Mouse (Mus musculus) embryonic facial prominence, embryonic 12.5 days (tissue): ENCODE measurements around the gene Ttyh1. TPM values are rescaled to one million over a fixed set of nuclear protein-coding genes. Genes with fewer than 3 reads are reported as not detected.
A peak's percentile ranks its signal among the peaks of the same experiment; 100 is the strongest.

Experiments used
- ATAC-seq: fragments of 200-750 bp; cut with Nextera tagmentation; 2 replicates; pipeline ENCODE4 v1.8.0; 2017; ENCODE audit not compliant: insufficient number of reproducible peaks, insufficient read depth, low FRiP score, low TSS enrichment
- H3K27ac ChIP-seq: fragments of 300-500 bp; sonication (generic); 2 replicates; pipeline ENCODE4 v1.5.1; 2016; ENCODE audit warnings: mild to moderate bottlenecking
- H3K27me3 ChIP-seq: fragments of 300-500 bp; sonication (generic); 2 replicates; pipeline ENCODE4 v1.6.1; 2016; ENCODE audit warnings: mild to moderate bottlenecking, moderate library complexity
- H3K36me3 ChIP-seq: fragments of 300-500 bp; sonication (generic); 2 replicates; pipeline ENCODE4 v1.6.1; 2016; ENCODE audit warnings: mild to moderate bottlenecking
- H3K4me1 ChIP-seq: fragments of 300-500 bp; sonication (generic); 2 replicates; pipeline ENCODE4 v1.6.1; 2016
- H3K4me2 ChIP-seq: fragments of 300-500 bp; sonication (generic); replicated peaks from 2 replicates; pipeline ENCODE4 v1.6.1; 2016; ENCODE audit warnings: mild to moderate bottlenecking, moderate library complexity
- H3K4me3 ChIP-seq: fragments of 300-500 bp; sonication (generic); 2 replicates; pipeline ENCODE4 v1.5.1; 2016; ENCODE audit warnings: mild to moderate bottlenecking
- H3K9ac ChIP-seq: fragments of 300-500 bp; sonication (generic); 2 replicates; pipeline ENCODE4 v1.6.1; 2016; ENCODE audit warnings: mild to moderate bottlenecking, moderate library complexity
- H3K9me3 ChIP-seq: fragments of 300-500 bp; sonication (generic); 2 replicates; pipeline ENCODE4 v1.6.1; 2016; ENCODE audit warnings: mild to moderate bottlenecking, moderate library complexity
- WGBS: fragments of 180-500 bp; shearing (Covaris S2); methylation state at CpG from one replicate; pipeline ENCODE4 v1.1.7; 2016; 5-methylcytosine and 5-hydroxymethylcytosine counted together
- polyA plus RNA-seq: library from polyadenylated mRNA; unstranded; fragments of >200 nt; fragmentation: Nextera tagmentation; extraction: Ambion mirVana; gene quantifications from 2 replicates; pipeline ENCODE4 v1.2.1, GENCODE M21; 2016

The Ttyh1 gene
- polyA plus RNA-seq, 1 experiment from 2014 or later: 10.8 TPM

GRCm38 (mm10) chr7:4145552-4146190 is 26.5 kb downstream of the Ttyh1 start:
- Histone ChIP-seq H3K4me2 (no peak overlapping the region), H3K27ac (no peak overlapping the region), H3K27me3 (peaks cover 2% of the 10 kb centered on the region), H3K4me3 (no peak overlapping the region), H3K4me1 (peaks cover 22% of the 10 kb centered on the region), H3K9ac (no peak overlapping the region), H3K36me3 (peaks cover 73% of the 10 kb centered on the region), H3K9me3 (no peaks in the 10 kb centered on the region)
- 67% methylated on average over 6 of the region's 6 CpGs for WGBS
- ATAC-seq: no peak

GRCm38 (mm10) chr7:4146241-4147180 is 27.3 kb downstream of the Ttyh1 start:
- H3K9me3 ChIP-seq: no peaks in the 10 kb centered on the region
- H3K4me1 ChIP-seq: peaks cover 23% of the 10 kb centered on the region
- no peak overlapping the region for H3K4me3 ChIP-seq
- WGBS: 96% methylated on average over 23 of the region's 23 CpGs
- no peak overlapping the region for H3K9ac ChIP-seq
- no peak for ATAC-seq
- no peak overlapping the region for H3K4me2 ChIP-seq
- H3K36me3 ChIP-seq: peaks cover 73% of the 10 kb centered on the region
- H3K27me3 ChIP-seq: peaks cover 11% of the 10 kb centered on the region
- H3K27ac ChIP-seq: no peak overlapping the region

- Histone ChIP-seq H3K27me3 (peaks cover 14% of the 10 kb centered on the region), H3K9ac (no peak overlapping the region), H3K9me3 (no peaks in the 10 kb centered on the region), H3K4me1 (peaks cover 23% of the 10 kb centered on the region), H3K4me2 (no peak overlapping the region), H3K36me3 (peaks cover 67% of the 10 kb centered on the region), H3K4me3 (no peak overlapping the region), H3K27ac (no peak overlapping the region)
- WGBS: 92% methylated on average over 20 of the region's 20 CpGs
- ATAC-seq: no peak
Measured at GRCm38 (mm10) chr7:4147371-4147770, 28.2 kb downstream of the Ttyh1 start.

- H3K4me1 ChIP-seq: peaks cover 23% of the 10 kb centered on the region
- ATAC-seq: no peak
- no peak overlapping the region for H3K4me2 ChIP-seq
- 73% methylated on average over 4 of the region's 4 CpGs for WGBS
- H3K27me3 ChIP-seq: peaks cover 14% of the 10 kb centered on the region
- no peak overlapping the region for H3K9ac ChIP-seq
- no peaks in the 10 kb centered on the region for H3K9me3 ChIP-seq
- H3K4me3 ChIP-seq: no peak overlapping the region
- H3K36me3 ChIP-seq: peaks cover 62% of the 10 kb centered on the region
- H3K27ac ChIP-seq: no peak overlapping the region
Measured at GRCm38 (mm10) chr7:4147836-4148235, 28.6 kb downstream of the Ttyh1 start.

- H3K4me1 ChIP-seq: peaks cover 23% of the 10 kb centered on the region
- H3K27me3 ChIP-seq: peaks cover 14% of the 10 kb centered on the region
- H3K27ac ChIP-seq: peak overlapping the region; percentile 88
- peak overlapping the region; percentile 68 for H3K9ac ChIP-seq
- H3K36me3 ChIP-seq: peaks cover 55% of the 10 kb centered on the region
- 28% methylated on average over 18 of the region's 18 CpGs for WGBS
- 0 out of 2 replicates have a peak, but pooled peaks have one; percentile 5 for ATAC-seq
- H3K4me2 ChIP-seq: peak overlapping the region; percentile 85
- H3K4me3 ChIP-seq: peak overlapping the region; percentile 68
- H3K9me3 ChIP-seq: no peaks in the 10 kb centered on the region
Measured at GRCm38 (mm10) chr7:4148341-4149208, 29.4 kb downstream of the Ttyh1 start.

GRCm38 (mm10) chr7:4149209-4150054 is 30.2 kb downstream of the Ttyh1 start:
- peak; percentile 42 for ATAC-seq
- H3K36me3 ChIP-seq: peaks cover 46% of the 10 kb centered on the region
- peak overlapping the region; percentile 68 for H3K4me3 ChIP-seq
- H3K9me3 ChIP-seq: no peaks in the 10 kb centered on the region
- peak overlapping the region; percentile 85 for H3K4me2 ChIP-seq
- peaks cover 23% of the 10 kb centered on the region for H3K4me1 ChIP-seq
- peaks cover 16% of the 10 kb centered on the region for H3K27me3 ChIP-seq
- under 1% methylated on average over 64 of the region's 64 CpGs for WGBS
- peak overlapping the region; percentile 88 for H3K27ac ChIP-seq
- peak overlapping the region; percentile 68 for H3K9ac ChIP-seq

- peaks cover 23% of the 10 kb centered on the region for H3K4me1 ChIP-seq
- H3K36me3 ChIP-seq: peaks cover 39% of the 10 kb centered on the region
- WGBS: 2% methylated on average over 14 of the region's 14 CpGs
- no peaks in the 10 kb centered on the region for H3K9me3 ChIP-seq
- H3K4me3 ChIP-seq: peak within 1 kb of the TSS; percentile 68
- peak within 1 kb of the TSS; percentile 85 for H3K4me2 ChIP-seq
- peak within 1 kb of the TSS; percentile 68 for H3K9ac ChIP-seq
- peaks cover 16% of the 10 kb centered on the region for H3K27me3 ChIP-seq
- peak within 1 kb of the TSS; percentile 88 for H3K27ac ChIP-seq
- no peak for ATAC-seq
Measured at GRCm38 (mm10) chr7:4150059-4150541, 30.9 kb downstream of the Ttyh1 start, which contains the start of gene Leng9. Leng9 (minus strand) TSS chr7:4150374.

- H3K4me1 ChIP-seq: peaks cover 23% of the 10 kb centered on the region
- H3K4me2 ChIP-seq: peak overlapping the region; percentile 85
- H3K4me3 ChIP-seq: peak overlapping the region; percentile 68
- no peak for ATAC-seq
- H3K27ac ChIP-seq: no peak overlapping the region
- no peak overlapping the region for H3K9ac ChIP-seq
- H3K27me3 ChIP-seq: peaks cover 16% of the 10 kb centered on the region
- WGBS: 19% methylated on average over 14 of the region's 14 CpGs
- H3K9me3 ChIP-seq: no peaks in the 10 kb centered on the region
- peaks cover 32% of the 10 kb centered on the region for H3K36me3 ChIP-seq
Measured at GRCm38 (mm10) chr7:4150811-4151221, 31.6 kb downstream of the Ttyh1 start.

- no peak for ATAC-seq
- Histone ChIP-seq H3K4me2 (peak overlapping the region; percentile 16; the same call in 1 of the 2 replicates), H3K4me3 (no peak overlapping the region), H3K9me3 (no peaks in the 10 kb centered on the region), H3K27ac (no peak overlapping the region), H3K4me1 (peaks cover 23% of the 10 kb centered on the region), H3K27me3 (peaks cover 16% of the 10 kb centered on the region), H3K36me3 (peaks cover 28% of the 10 kb centered on the region), H3K9ac (no peak overlapping the region)
- 33% methylated on average over 22 of the region's 22 CpGs for WGBS
Measured at GRCm38 (mm10) chr7:4151241-4151640, 32.0 kb downstream of the Ttyh1 start.

GRCm38 (mm10) chr7:4154356-4154755 is 35.1 kb downstream of the Ttyh1 start:
- Histone ChIP-seq H3K4me1 (peaks cover 11% of the 10 kb centered on the region), H3K9me3 (no peaks in the 10 kb centered on the region), H3K9ac (no peak overlapping the region), H3K27ac (no peak overlapping the region), H3K36me3 (peaks cover 11% of the 10 kb centered on the region; the same call in 1 of the 2 replicates), H3K4me3 (no peak overlapping the region), H3K27me3 (peaks cover 16% of the 10 kb centered on the region), H3K4me2 (no peak overlapping the region)
- 77% methylated on average over 5 of the region's 5 CpGs for WGBS
- no peak for ATAC-seq
